Comparison of ENCODE assay signal across 1 mouse cellular context in the genomic region with DNA sequence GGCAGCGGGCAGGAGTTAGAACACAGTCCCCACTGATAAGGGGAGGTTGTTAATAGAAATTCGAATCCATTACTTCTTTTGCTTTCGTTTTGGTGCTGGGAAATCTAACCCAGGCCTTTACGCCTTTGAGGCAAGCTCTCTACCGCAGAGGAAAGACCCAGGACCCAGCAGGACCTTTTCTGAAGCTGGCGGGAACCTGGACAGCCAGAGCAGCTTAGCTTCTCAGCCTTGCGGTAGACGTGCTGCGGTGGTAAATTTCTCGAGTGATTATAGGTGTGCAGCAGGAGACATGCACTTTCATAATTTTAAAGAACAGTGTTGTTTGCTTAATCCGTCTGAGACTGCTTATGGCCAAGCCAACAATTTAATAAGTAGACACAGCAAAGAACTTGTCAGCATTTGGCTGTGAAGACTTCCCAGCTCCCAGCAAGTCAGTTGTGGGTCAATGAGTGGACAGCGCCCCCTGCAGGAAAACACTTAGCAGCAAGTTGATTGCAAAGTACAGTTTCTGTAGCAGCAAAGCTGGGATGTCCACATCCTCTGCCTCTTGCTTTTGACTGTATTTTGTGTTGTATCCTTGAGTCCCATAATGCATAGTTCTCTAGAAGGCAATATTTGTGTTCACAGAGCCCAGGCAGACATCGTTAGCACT.
A peak's percentile ranks its signal among the peaks of the same experiment; 100 is the strongest.
TF ChIP-seq lines count a peak whose summit lies in the region.

No protein-coding gene starts in this region.

TF ChIP-seq in MEL, 35 proteins besides CTCF, POLR2A, EP300 and RAD21 (continued from another document):
- TF ChIP-seq ETS1 (IDR thresholded peaks at IDR 0.05; ENCODE audit: low read depth, low read length), result no peak
- TF ChIP-seq TCF12 (IDR thresholded peaks at IDR 0.05; ENCODE audit: low read depth, low read length), result peak; percentile 43; the same call in 1 of the 2 replicates
- no peak for TF ChIP-seq CHD1 (IDR thresholded peaks at IDR 0.05; ENCODE audit: low read depth, low read length)
- TF ChIP-seq ZC3H11A (IDR thresholded peaks at IDR 0.05; ENCODE audit: low read depth, low read length), result peak; percentile 98
- TF ChIP-seq POLR2AphosphoS5 (IDR thresholded peaks at IDR 0.05; ENCODE audit: borderline replicate concordance, low read depth, low read length), result no peak
- no peak for TF ChIP-seq NRF1 (IDR thresholded peaks at IDR 0.05; ENCODE audit: insufficient read depth, low read depth, low read length, poor library complexity, severe bottlenecking)
- TF ChIP-seq SMC3 (IDR thresholded peaks at IDR 0.05; ENCODE audit: low read depth, low read length), result peak; percentile 98
- no peak for TF ChIP-seq POLR2AphosphoS2 (IDR thresholded peaks at IDR 0.05; ENCODE audit: low read length)
- no peak for TF ChIP-seq RCOR1 (IDR thresholded peaks at IDR 0.05; ENCODE audit: low read depth, low read length)
- no peak for TF ChIP-seq ZMIZ1 (IDR thresholded peaks at IDR 0.05; ENCODE audit: low read depth, low read length)
- TF ChIP-seq ELF1 (IDR thresholded peaks at IDR 0.05; ENCODE audit: low read depth, low read length), result no peak
- TF ChIP-seq GABPA (IDR thresholded peaks at IDR 0.05; ENCODE audit: low read depth, low read length), result no peak
